Mouse (Mus musculus): Measurements from ENCODE around the gene Tnfaip6.

DNA sequence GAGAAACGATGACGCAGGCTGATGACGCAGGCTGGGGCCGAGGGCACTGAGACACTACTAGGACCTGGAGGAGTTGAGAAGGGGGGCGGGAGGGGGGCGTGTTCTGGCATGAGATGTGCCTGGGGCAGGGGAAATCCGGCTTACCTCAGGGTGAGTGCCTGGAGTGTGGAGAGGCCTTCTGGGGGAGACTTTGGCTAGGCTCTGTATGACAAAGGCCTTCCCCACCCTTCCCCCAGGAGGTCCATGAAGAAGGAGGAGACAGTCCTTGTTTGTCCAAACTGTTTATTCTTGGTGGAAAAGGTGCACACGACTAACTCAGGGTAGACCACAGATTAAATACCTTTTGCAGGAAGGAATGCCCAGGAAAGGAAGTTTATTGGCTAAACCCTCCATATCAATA, 36.3 kb upstream of the Tnfaip6 start:
- TF ChIP-seq CTCF (IDR thresholded peaks at IDR 0.05; ENCODE audit: borderline replicate concordance, insufficient read depth, low read length) (no peak), POLR2A (IDR thresholded peaks at IDR 0.05; ENCODE audit: low read depth, low read length) (no peak)

Measured in embryonic fibroblast, embryonic 13.5 days (primary cell).